Mouse (Mus musculus): ENCODE data around the gene Pigq. TPM values are rescaled to one million over a fixed set of nuclear protein-coding genes. Genes with fewer than 3 reads are reported as not detected.

The Pigq gene
- polyA plus RNA-seq, 1 experiment from 2014 or later: 64.2 TPM

DNA sequence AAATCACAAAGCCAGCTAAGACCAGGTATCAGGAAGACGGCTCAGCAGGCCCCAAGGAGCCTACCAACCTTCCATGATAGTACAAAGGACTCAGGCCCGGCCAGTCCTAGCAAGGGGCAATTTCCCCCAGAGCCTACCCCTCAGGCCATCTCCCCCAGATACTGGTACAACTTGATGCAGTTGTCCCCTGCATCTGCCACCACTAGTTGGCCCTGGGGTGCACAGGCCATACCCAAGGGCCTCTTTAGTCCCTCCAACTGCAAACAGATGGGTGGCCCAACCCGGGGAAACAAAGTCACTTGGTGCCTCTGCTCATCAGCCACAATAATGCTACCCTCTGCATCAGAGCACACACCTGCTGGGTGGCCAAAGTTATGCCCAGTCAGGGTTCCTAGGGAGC is 1.5 kb downstream of the Pigq start:
- ATAC-seq (ENCODE audit: low read depth): no peak
- no peaks in the 10 kb centered on the region for H3K9me3 ChIP-seq (ENCODE audit: control insufficient read depth, low read length)
- H3K4me2 ChIP-seq (ENCODE audit: low read depth, low read length): no peak overlapping the region
- peaks cover 8% of the 10 kb centered on the region for H3K4me1 ChIP-seq (replicated peaks; ENCODE audit: control insufficient read depth, insufficient read depth, low read length)
- peaks cover 3% of the 10 kb centered on the region; the same call in 1 of the 2 replicates for H3K36me3 ChIP-seq (ENCODE audit: control insufficient read depth, insufficient read depth, low read length)
- H3K4me3 ChIP-seq (ENCODE audit: low read length): no peak overlapping the region
- H3K27ac ChIP-seq (ENCODE audit: low read length): no peak overlapping the region
- H3K27me3 ChIP-seq (ENCODE audit: control insufficient read depth, insufficient read depth, low read depth, low read length): no peaks in the 10 kb centered on the region
- WGBS: 77% methylated on average over 3 of the region's 3 CpGs
- H3K9ac ChIP-seq (ENCODE audit: low read length): no peak overlapping the region

DNA sequence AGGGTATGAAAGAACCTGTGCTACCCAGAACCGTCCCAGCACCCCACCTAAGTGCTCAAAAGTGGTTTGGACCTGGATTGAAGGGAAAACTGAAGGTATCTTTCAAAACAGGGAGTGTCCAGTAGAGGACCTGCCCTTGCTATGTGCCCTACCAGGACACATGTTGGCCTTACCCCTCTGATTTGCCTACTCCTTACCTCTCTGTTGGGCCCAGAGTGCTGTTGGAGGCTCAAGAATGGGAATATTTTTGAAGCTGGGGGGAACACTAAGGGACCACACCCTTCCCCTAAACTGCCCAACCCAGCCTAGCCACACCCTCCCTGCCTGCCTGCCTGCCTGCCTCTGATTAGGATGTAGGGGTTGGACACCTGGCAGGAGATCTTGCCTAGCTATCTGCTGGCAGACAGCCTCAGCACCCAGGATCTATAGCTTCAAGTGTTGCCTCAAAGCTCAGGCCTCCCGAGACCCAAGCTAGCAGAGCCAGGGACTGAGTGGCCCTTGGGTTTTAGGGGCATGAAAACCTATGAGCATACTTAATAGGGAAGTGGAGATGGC is 2.1 kb downstream of the Pigq start:
- Histone ChIP-seq H3K4me2 (ENCODE audit: low read depth, low read length) (no peak overlapping the region), H3K36me3 (ENCODE audit: control insufficient read depth, insufficient read depth, low read length) (peaks cover 3% of the 10 kb centered on the region; the same call in 1 of the 2 replicates), H3K9ac (ENCODE audit: low read length) (peak overlapping the region; percentile 98; the same call in 1 of the 2 replicates), H3K27ac (ENCODE audit: low read length) (no peak overlapping the region), H3K9me3 (ENCODE audit: control insufficient read depth, low read length) (no peaks in the 10 kb centered on the region), H3K4me1 (replicated peaks; ENCODE audit: control insufficient read depth, insufficient read depth, low read length) (peaks cover 8% of the 10 kb centered on the region), H3K27me3 (ENCODE audit: control insufficient read depth, insufficient read depth, low read depth, low read length) (no peaks in the 10 kb centered on the region), H3K4me3 (ENCODE audit: low read length) (no peak overlapping the region)
- WGBS: 62% methylated on average over 2 of the region's 2 CpGs
- no peak for ATAC-seq (ENCODE audit: low read depth)

DNA sequence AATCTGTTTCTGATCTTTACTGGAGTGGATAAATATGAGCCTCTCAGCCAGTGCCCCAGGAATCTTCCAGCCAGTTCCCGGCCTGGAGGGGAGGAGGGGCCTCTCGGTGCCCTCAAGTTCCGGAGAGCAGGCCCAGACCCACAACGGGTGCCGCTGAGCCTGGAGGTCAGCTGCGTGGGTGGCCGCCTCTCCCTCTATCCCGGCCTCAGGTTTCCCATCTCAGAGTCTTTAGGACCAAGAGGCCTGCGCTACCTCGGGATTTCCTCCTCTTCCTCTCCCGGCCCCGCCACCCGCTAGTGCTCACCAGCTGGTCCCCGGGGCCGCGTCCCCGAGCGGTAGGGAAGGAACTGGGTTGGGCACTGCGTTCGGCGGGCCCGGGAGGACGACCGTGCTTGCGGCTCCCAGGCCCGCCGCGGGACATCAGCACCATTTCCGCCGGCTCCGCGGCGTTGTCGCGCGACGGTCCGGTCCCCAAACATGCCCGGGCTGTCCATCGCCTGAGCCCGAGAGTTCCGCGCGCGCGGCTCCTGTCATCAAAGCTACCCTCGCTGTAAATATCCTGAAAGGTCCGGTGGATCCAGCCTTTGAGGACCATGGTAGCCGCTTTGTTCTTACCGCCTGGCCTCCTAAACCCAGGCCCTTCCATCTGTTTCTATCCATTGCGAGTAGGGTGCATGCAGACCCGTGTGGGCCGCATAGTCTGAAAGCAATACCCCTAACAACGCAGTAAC is 3.1 kb downstream of the Pigq start:
- WGBS: 3% methylated on average over 48 of the region's 54 CpGs
- Histone ChIP-seq H3K27me3 (ENCODE audit: control insufficient read depth, insufficient read depth, low read depth, low read length) (no peaks in the 10 kb centered on the region), H3K9me3 (ENCODE audit: control insufficient read depth, low read length) (no peaks in the 10 kb centered on the region), H3K4me3 (ENCODE audit: low read length) (peak overlapping the region; percentile 94), H3K4me1 (replicated peaks; ENCODE audit: control insufficient read depth, insufficient read depth, low read length) (peaks cover 8% of the 10 kb centered on the region), H3K9ac (ENCODE audit: low read length) (peak overlapping the region; percentile 98), H3K36me3 (ENCODE audit: control insufficient read depth, insufficient read depth, low read length) (peaks cover 6% of the 10 kb centered on the region), H3K4me2 (ENCODE audit: low read depth, low read length) (peak overlapping the region; percentile 59), H3K27ac (ENCODE audit: low read length) (peak overlapping the region; percentile 89)
- ATAC-seq (ENCODE audit: low read depth): peak; percentile 87

DNA sequence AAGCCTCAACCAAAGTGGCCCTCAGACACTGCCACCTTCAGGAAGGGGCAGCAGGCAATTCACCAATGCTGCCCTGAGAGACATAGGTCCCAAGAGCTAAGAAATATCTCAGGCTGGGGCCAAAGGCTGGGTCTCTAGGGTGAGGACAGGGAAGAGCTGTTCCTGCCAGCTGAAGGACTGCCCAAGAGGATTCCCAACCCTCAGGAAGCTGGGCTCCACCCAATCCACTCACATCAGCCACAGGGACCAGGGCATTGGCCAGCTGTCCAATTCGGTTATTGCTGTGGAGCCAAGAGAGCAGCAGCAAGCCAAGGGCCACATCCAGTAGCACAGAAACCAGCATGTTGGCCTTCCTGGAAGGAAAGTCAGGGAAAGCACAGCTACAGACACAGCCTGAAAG is 10.2 kb downstream of the Pigq start:
- 90% methylated on average over 1 of the region's 1 CpGs for WGBS
- H3K4me1 ChIP-seq (replicated peaks; ENCODE audit: control insufficient read depth, insufficient read depth, low read length): no peaks in the 10 kb centered on the region
- H3K27me3 ChIP-seq (ENCODE audit: control insufficient read depth, insufficient read depth, low read depth, low read length): no peaks in the 10 kb centered on the region
- ATAC-seq (ENCODE audit: low read depth): no peak
- no peak overlapping the region for H3K4me2 ChIP-seq (ENCODE audit: low read depth, low read length)
- H3K9me3 ChIP-seq (ENCODE audit: control insufficient read depth, low read length): no peaks in the 10 kb centered on the region
- H3K27ac ChIP-seq (ENCODE audit: low read length): no peak overlapping the region
- peaks cover 32% of the 10 kb centered on the region for H3K36me3 ChIP-seq (ENCODE audit: control insufficient read depth, insufficient read depth, low read length)
- H3K9ac ChIP-seq (ENCODE audit: low read length): no peak overlapping the region
- no peak overlapping the region for H3K4me3 ChIP-seq (ENCODE audit: low read length)

DNA sequence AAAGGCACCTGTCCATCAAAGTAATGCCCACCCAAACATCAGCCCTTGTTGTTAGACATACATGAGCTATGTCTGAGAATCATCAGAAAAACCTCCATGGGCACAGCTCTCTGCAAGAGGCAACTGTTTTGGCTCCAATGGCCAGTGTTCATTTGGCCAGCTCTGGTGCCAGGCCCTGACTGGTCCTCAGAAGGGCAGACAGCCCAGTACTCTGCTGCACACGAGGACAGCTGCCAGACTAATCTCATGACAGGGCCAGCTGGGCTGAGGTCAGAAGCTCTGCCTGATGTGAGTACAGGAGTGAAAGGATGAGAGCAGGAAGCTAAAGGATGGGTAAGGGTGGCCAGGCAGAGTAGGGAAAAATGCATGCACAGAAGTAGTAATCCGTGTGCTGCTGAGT is 19.4 kb downstream of the Pigq start:
- Histone ChIP-seq H3K4me2 (ENCODE audit: low read depth, low read length) (no peak overlapping the region), H3K9ac (ENCODE audit: low read length) (no peak overlapping the region), H3K4me1 (replicated peaks; ENCODE audit: control insufficient read depth, insufficient read depth, low read length) (peaks cover 4% of the 10 kb centered on the region; the same call in 1 of the 2 replicates), H3K4me3 (ENCODE audit: low read length) (no peak overlapping the region), H3K27me3 (ENCODE audit: control insufficient read depth, insufficient read depth, low read depth, low read length) (no peaks in the 10 kb centered on the region), H3K9me3 (ENCODE audit: control insufficient read depth, low read length) (no peaks in the 10 kb centered on the region), H3K27ac (ENCODE audit: low read length) (no peak overlapping the region), H3K36me3 (ENCODE audit: control insufficient read depth, insufficient read depth, low read length) (peaks cover 22% of the 10 kb centered on the region)
- WGBS: 72% methylated on average over 2 of the region's 2 CpGs
- no peak for ATAC-seq (ENCODE audit: low read depth)

DNA sequence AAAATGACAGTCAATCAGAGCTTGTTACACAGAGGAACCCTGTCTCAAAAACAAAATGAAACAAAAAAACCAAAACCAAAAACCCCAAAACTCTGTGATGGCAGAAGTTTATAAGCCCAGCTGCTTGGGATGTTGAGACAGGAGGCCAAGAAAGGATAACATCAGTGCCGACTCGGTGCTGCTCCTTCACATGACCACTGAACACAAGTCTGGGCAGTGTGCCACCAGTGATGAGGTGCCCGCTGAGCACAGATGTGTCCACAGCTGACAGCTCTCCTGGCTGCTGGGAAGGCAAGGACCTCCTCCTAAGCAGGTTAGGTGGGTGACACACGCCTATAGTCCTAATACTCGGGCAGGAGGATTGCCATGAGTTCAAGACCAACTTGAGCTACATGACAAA is 22.6 kb downstream of the Pigq start:
- no peak overlapping the region for H3K4me2 ChIP-seq (ENCODE audit: low read depth, low read length)
- WGBS: 52% methylated on average over 5 of the region's 5 CpGs
- no peak overlapping the region for H3K27ac ChIP-seq (ENCODE audit: low read length)
- no peak for ATAC-seq (ENCODE audit: low read depth)
- no peak overlapping the region for H3K4me3 ChIP-seq (ENCODE audit: low read length)
- no peaks in the 10 kb centered on the region for H3K27me3 ChIP-seq (ENCODE audit: control insufficient read depth, insufficient read depth, low read depth, low read length)
- H3K9ac ChIP-seq (ENCODE audit: low read length): no peak overlapping the region
- peaks cover 16% of the 10 kb centered on the region for H3K4me1 ChIP-seq (replicated peaks; ENCODE audit: control insufficient read depth, insufficient read depth, low read length)
- H3K36me3 ChIP-seq (ENCODE audit: control insufficient read depth, insufficient read depth, low read length): peaks cover 10% of the 10 kb centered on the region
- H3K9me3 ChIP-seq (ENCODE audit: control insufficient read depth, low read length): no peaks in the 10 kb centered on the region

DNA sequence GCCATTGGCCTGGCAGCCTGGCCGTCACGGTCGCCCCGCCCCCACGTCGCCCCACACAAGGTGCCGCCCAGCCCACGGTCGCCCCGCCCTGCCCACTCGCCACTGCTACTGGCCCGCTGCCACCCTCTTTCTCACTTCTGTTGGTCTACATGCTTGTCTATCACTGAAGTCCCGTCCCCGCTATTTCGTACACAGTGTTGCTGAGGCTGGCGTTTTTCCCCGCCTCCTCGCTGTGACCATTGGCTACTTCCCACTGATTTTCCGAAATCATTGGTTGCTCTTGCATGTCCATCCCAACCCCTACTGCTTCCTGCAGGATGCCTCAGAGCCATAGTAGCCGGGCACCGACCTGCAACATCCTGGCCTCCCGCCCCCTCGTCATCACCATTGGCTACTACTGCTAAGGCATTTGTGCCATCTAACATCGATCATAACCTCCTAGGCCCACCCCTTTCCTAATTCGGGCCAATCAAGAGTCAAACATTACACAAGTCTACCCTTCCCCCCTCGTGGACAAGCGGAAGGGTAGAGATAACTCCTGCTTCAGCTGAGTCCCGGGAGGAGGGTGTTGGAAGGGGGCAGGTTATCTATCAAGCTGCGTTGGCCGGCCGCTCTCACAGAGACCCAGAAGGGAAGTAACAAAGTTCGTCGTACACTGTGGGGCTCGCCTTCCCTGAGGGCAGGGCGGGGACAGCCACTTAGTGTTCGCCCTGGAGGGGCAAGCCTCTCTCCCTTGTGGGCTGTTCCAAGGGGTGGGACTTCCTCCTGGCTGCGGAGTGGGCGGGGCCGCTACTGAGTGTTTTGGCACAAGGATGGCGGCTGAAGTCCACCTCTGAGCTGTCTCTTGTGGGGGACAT is 24.7 kb downstream of the Pigq start:
- Histone ChIP-seq H3K4me3 (ENCODE audit: low read length) (peak overlapping the region; percentile 98), H3K4me1 (replicated peaks; ENCODE audit: control insufficient read depth, insufficient read depth, low read length) (peaks cover 16% of the 10 kb centered on the region), H3K9ac (ENCODE audit: low read length) (peak overlapping the region; percentile 85), H3K27ac (ENCODE audit: low read length) (peak overlapping the region; percentile 95), H3K27me3 (ENCODE audit: control insufficient read depth, insufficient read depth, low read depth, low read length) (no peaks in the 10 kb centered on the region), H3K4me2 (ENCODE audit: low read depth, low read length) (peak overlapping the region; percentile 82), H3K9me3 (ENCODE audit: control insufficient read depth, low read length) (no peaks in the 10 kb centered on the region), H3K36me3 (ENCODE audit: control insufficient read depth, insufficient read depth, low read length) (peaks cover 6% of the 10 kb centered on the region; the same call in 1 of the 2 replicates)
- peak; percentile 97 for ATAC-seq (ENCODE audit: low read depth)
- under 1% methylated on average over 38 of the region's 40 CpGs for WGBS

DNA sequence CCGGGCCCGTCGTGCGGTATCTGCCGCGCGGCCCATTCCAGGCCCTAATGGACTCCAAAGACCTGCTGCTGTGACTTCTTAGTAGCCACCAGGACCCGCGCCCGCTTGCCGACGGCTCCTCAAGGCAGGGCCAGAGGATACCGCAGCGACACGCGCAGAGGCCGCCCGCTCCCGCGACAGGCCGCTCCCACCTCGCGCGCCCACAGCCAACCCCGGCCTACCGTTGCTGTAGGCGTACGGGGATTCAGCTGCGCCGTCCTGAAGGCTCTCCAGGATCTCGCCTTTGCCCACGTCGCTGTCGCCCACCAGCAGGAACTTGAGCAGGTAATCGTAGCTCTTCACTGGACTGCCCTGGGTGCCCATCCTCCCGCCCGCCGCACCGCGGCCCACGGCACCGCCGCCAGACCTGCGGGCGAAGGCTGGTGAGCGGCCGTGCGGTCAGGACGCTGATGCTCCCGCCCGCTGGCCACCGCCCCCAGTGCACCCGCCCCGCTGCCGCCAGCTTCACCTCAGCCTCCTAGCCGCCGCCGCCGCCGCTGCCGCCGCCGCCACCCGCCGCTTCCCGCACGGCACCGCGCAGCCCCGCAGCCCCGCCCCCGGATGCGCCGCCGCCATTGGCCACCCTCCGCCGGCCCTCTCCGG is 25.5 kb downstream of the Pigq start, which contains the start of gene Rab40c:
Rab40c (minus strand) TSS at position 584 of the 642 bp plus-strand sequence.
- H3K9ac ChIP-seq (ENCODE audit: low read length): peak within 1 kb of the TSS; percentile 95
- WGBS: 0% methylated on average over 50 of the region's 78 CpGs
- no peaks in the 10 kb centered on the region for H3K27me3 ChIP-seq (ENCODE audit: control insufficient read depth, insufficient read depth, low read depth, low read length)
- peaks cover 6% of the 10 kb centered on the region; the same call in 1 of the 2 replicates for H3K36me3 ChIP-seq (ENCODE audit: control insufficient read depth, insufficient read depth, low read length)
- ATAC-seq (ENCODE audit: low read depth): no peak
- peak within 1 kb of the TSS; percentile 98 for H3K4me3 ChIP-seq (ENCODE audit: low read length)
- peaks cover 22% of the 10 kb centered on the region for H3K4me1 ChIP-seq (replicated peaks; ENCODE audit: control insufficient read depth, insufficient read depth, low read length)
- H3K27ac ChIP-seq (ENCODE audit: low read length): peak within 1 kb of the TSS; percentile 95
- no peaks in the 10 kb centered on the region for H3K9me3 ChIP-seq (ENCODE audit: control insufficient read depth, low read length)
- peak within 1 kb of the TSS; percentile 94 for H3K4me2 ChIP-seq (ENCODE audit: low read depth, low read length)

Data from lung, embryonic 16.5 days (tissue).